Mouse (Mus musculus): Measurements from ENCODE around the gene Cdh4. TPM values are rescaled to one million over a fixed set of nuclear protein-coding genes. Genes with fewer than 3 reads are reported as not detected.

Cdh4 gene
- polyA plus RNA-seq, 1 experiment from 2014 or later: 8.7 TPM

- whole genome bisulfite sequencing: 100% methylated on average over 1 of the region's 1 CpGs
- Histone ChIP-seq H3K4me3 (no peak overlapping the region), H3K27me3 (ENCODE audit: insufficient read depth, poor library complexity, severe bottlenecking) (no peaks in the 10 kb centered on the region; the same call in 1 of the 2 replicates), H3K4me1 (replicated peaks) (0 out of 2 replicates have a peak, but pooled peaks cover 3% of the 10 kb centered on the region), H3K9me3 (no peaks in the 10 kb centered on the region), H3K36me3 (no peaks in the 10 kb centered on the region), H3K27ac (peak overlapping the region; percentile 29; the same call in 1 of the 2 replicates)
- DNase-seq (ENCODE audit: low spot score): no peak
Observed at GRCm38 (mm10) chr2:179742419-179742818, 300.2 kb downstream of the Cdh4 start.

- Histone ChIP-seq H3K36me3 (no peaks in the 10 kb centered on the region), H3K4me3 (no peak overlapping the region), H3K9me3 (no peaks in the 10 kb centered on the region), H3K27ac (0 out of 2 replicates have a peak overlapping the region, but pooled peaks have one; percentile 29), H3K4me1 (replicated peaks) (0 out of 2 replicates have a peak, but pooled peaks cover 3% of the 10 kb centered on the region), H3K27me3 (ENCODE audit: insufficient read depth, poor library complexity, severe bottlenecking) (no peaks in the 10 kb centered on the region; the same call in 1 of the 2 replicates)
- no peak for DNase-seq (ENCODE audit: low spot score)
- 88% methylated on average over 6 of the region's 6 CpGs for WGBS
Observed at GRCm38 (mm10) chr2:179742828-179743227, 300.6 kb downstream of the Cdh4 start.

- 0 out of 2 replicates have a peak, but pooled peaks cover 2% of the 10 kb centered on the region for H3K27me3 ChIP-seq (ENCODE audit: insufficient read depth, poor library complexity, severe bottlenecking)
- 0 out of 2 replicates have a peak, but pooled peaks cover 9% of the 10 kb centered on the region for H3K4me1 ChIP-seq (replicated peaks)
- WGBS: 94% methylated on average over 7 of the region's 7 CpGs
- no peaks in the 10 kb centered on the region for H3K9me3 ChIP-seq
- no peaks in the 10 kb centered on the region for H3K36me3 ChIP-seq
- no peak overlapping the region for H3K27ac ChIP-seq
- no peak overlapping the region for H3K4me3 ChIP-seq
- no peak for DNase-seq (ENCODE audit: low spot score)
Observed at GRCm38 (mm10) chr2:179746491-179746890, 304.3 kb downstream of the Cdh4 start.

- Histone ChIP-seq H3K36me3 (no peaks in the 10 kb centered on the region), H3K27ac (no peak overlapping the region), H3K4me3 (no peak overlapping the region), H3K9me3 (no peaks in the 10 kb centered on the region), H3K27me3 (ENCODE audit: insufficient read depth, poor library complexity, severe bottlenecking) (0 out of 2 replicates have a peak, but pooled peaks cover 2% of the 10 kb centered on the region), H3K4me1 (replicated peaks) (0 out of 2 replicates have a peak, but pooled peaks cover 5% of the 10 kb centered on the region)
- no peak for DNase-seq (ENCODE audit: low spot score)
- 74% methylated on average over 3 of the region's 3 CpGs for WGBS
Observed at GRCm38 (mm10) chr2:179749399-179749798, 307.2 kb downstream of the Cdh4 start.

GRCm38 (mm10) chr2:179753811-179754210 is 311.6 kb downstream of the Cdh4 start:
- H3K4me1 ChIP-seq (replicated peaks): peaks cover 21% of the 10 kb centered on the region
- H3K36me3 ChIP-seq: no peaks in the 10 kb centered on the region
- WGBS: 87% methylated on average over 9 of the region's 9 CpGs
- no peak overlapping the region for H3K4me3 ChIP-seq
- H3K27me3 ChIP-seq (ENCODE audit: insufficient read depth, poor library complexity, severe bottlenecking): 0 out of 2 replicates have a peak, but pooled peaks cover 2% of the 10 kb centered on the region
- H3K9me3 ChIP-seq: no peaks in the 10 kb centered on the region
- no peak overlapping the region; the same call in 1 of the 2 replicates for H3K27ac ChIP-seq
- no peak for DNase-seq (ENCODE audit: low spot score)

- no peaks in the 10 kb centered on the region for H3K36me3 ChIP-seq
- no peak for DNase-seq (ENCODE audit: low spot score)
- WGBS: 81% methylated on average over 11 of the region's 11 CpGs
- H3K4me3 ChIP-seq: no peak overlapping the region
- peaks cover 21% of the 10 kb centered on the region for H3K4me1 ChIP-seq (replicated peaks)
- H3K27ac ChIP-seq: no peak overlapping the region
- H3K9me3 ChIP-seq: no peaks in the 10 kb centered on the region
- 0 out of 2 replicates have a peak, but pooled peaks cover 2% of the 10 kb centered on the region for H3K27me3 ChIP-seq (ENCODE audit: insufficient read depth, poor library complexity, severe bottlenecking)
Observed at GRCm38 (mm10) chr2:179754776-179755175, 312.5 kb downstream of the Cdh4 start.

GRCm38 (mm10) chr2:179761718-179762441 is 319.6 kb downstream of the Cdh4 start:
- Histone ChIP-seq H3K9me3 (no peaks in the 10 kb centered on the region), H3K4me3 (no peak overlapping the region), H3K27me3 (ENCODE audit: insufficient read depth, poor library complexity, severe bottlenecking) (peaks cover 22% of the 10 kb centered on the region), H3K36me3 (no peaks in the 10 kb centered on the region), H3K27ac (peak overlapping the region; percentile 64), H3K4me1 (replicated peaks) (peaks cover 44% of the 10 kb centered on the region)
- 56% methylated on average over 9 of the region's 9 CpGs for WGBS
- DNase-seq (ENCODE audit: low spot score): no peak

GRCm38 (mm10) chr2:179762521-179763305 is 320.5 kb downstream of the Cdh4 start:
- no peak for DNase-seq (ENCODE audit: low spot score)
- Histone ChIP-seq H3K27ac (no peak overlapping the region), H3K27me3 (ENCODE audit: insufficient read depth, poor library complexity, severe bottlenecking) (peaks cover 25% of the 10 kb centered on the region), H3K4me1 (replicated peaks) (peaks cover 44% of the 10 kb centered on the region), H3K36me3 (no peaks in the 10 kb centered on the region), H3K9me3 (no peaks in the 10 kb centered on the region), H3K4me3 (no peak overlapping the region)
- 79% methylated on average over 13 of the region's 13 CpGs for WGBS

GRCm38 (mm10) chr2:179764460-179764859 is 322.2 kb downstream of the Cdh4 start:
- Histone ChIP-seq H3K27me3 (ENCODE audit: insufficient read depth, poor library complexity, severe bottlenecking) (peaks cover 32% of the 10 kb centered on the region), H3K9me3 (no peaks in the 10 kb centered on the region), H3K36me3 (no peaks in the 10 kb centered on the region), H3K27ac (no peak overlapping the region), H3K4me1 (replicated peaks) (peaks cover 61% of the 10 kb centered on the region), H3K4me3 (no peak overlapping the region)
- no peak for DNase-seq (ENCODE audit: low spot score)
- 79% methylated on average over 2 of the region's 2 CpGs for WGBS

GRCm38 (mm10) chr2:179766664-179767526 is 324.7 kb downstream of the Cdh4 start:
- 21% methylated on average over 16 of the region's 16 CpGs for WGBS
- H3K4me1 ChIP-seq (replicated peaks): peaks cover 56% of the 10 kb centered on the region
- H3K4me3 ChIP-seq: peak overlapping the region; percentile 38

GRCm38 (mm10) chr2:179767527-179767849 is 325.3 kb downstream of the Cdh4 start:
- Histone ChIP-seq H3K4me3 (peak overlapping the region; percentile 38), H3K27ac (peak overlapping the region; percentile 71), H3K4me1 (replicated peaks) (peaks cover 50% of the 10 kb centered on the region), H3K9me3 (no peaks in the 10 kb centered on the region), H3K36me3 (no peaks in the 10 kb centered on the region), H3K27me3 (ENCODE audit: insufficient read depth, poor library complexity, severe bottlenecking) (peaks cover 25% of the 10 kb centered on the region)
- 3% methylated on average over 9 of the region's 9 CpGs for WGBS
- DNase-seq (ENCODE audit: low spot score): no peak

More at GRCm38 (mm10) chr2:179766664-179767526, 324.7 kb downstream of the Cdh4 start:
- peak; percentile 38 for DNase-seq (ENCODE audit: low spot score)
- Histone ChIP-seq H3K9me3 (no peaks in the 10 kb centered on the region), H3K27me3 (ENCODE audit: insufficient read depth, poor library complexity, severe bottlenecking) (peaks cover 25% of the 10 kb centered on the region), H3K36me3 (no peaks in the 10 kb centered on the region), H3K27ac (peak overlapping the region; percentile 71)

- DNase-seq (ENCODE audit: low spot score): no peak
- H3K9me3 ChIP-seq: no peaks in the 10 kb centered on the region
- H3K27ac ChIP-seq: peak overlapping the region; percentile 37
- peaks cover 58% of the 10 kb centered on the region for H3K4me1 ChIP-seq (replicated peaks)
- WGBS: 71% methylated on average over 5 of the region's 5 CpGs
- H3K27me3 ChIP-seq (ENCODE audit: insufficient read depth, poor library complexity, severe bottlenecking): peaks cover 25% of the 10 kb centered on the region
- H3K4me3 ChIP-seq: no peak overlapping the region
- no peaks in the 10 kb centered on the region for H3K36me3 ChIP-seq
Observed at GRCm38 (mm10) chr2:179769137-179769536, 326.9 kb downstream of the Cdh4 start.

Measured in hindbrain, embryonic 10.5 days (tissue).